Mouse (Mus musculus): ENCODE results near the gene Gm13279. TPM values are rescaled to one million over a fixed set of nuclear protein-coding genes. Genes with fewer than 3 reads are reported as not detected.

Gene Gm13279
- polyA plus RNA-seq (2015; fragmentation: Illumina TruSeq; extraction: RNeasy Lipid Tissue Mini Kit (QIAGEN cat#74804); ENCODE audit: low read depth, low replicate concordance): not detected

GRCm38 (mm10) chr4:88797097-88797496 lies at the start of gene Gm13279:
Gene Gm13279, plus strand, starts transcription at chr4:88797397.

GRCm38 (mm10) chr4:88754818-88755340 lies 42.3 kb upstream of the Gm13279 start, which contains the start of gene Gm13271:
Gene Gm13271, plus strand, starts transcription at chr4:88754868.

GRCm38 (mm10) chr4:88759610-88760268 lies 37.5 kb upstream of the Gm13279 start, which contains the start of gene Gm13283:
Gene Gm13283, plus strand, starts transcription at chr4:88760119.

GRCm38 (mm10) chr4:88773534-88773933 lies 23.7 kb upstream of the Gm13279 start, which contains the start of gene Gm13290:
Gene Gm13290, plus strand, starts transcription at chr4:88773834.

GRCm38 (mm10) chr4:88776622-88777021 lies 20.6 kb upstream of the Gm13279 start, which contains the start of gene Gm13289:
Gene Gm13289, plus strand, starts transcription at chr4:88776922.

GRCm38 (mm10) chr4:88779550-88779949 lies 17.6 kb upstream of the Gm13279 start, which contains the start of gene Gm13272:
Gene Gm13272, plus strand, starts transcription at chr4:88779850.

GRCm38 (mm10) chr4:88781831-88782230 lies 15.4 kb upstream of the Gm13279 start, which contains the start of gene Ifnz:
Gene Ifnz, plus strand, starts transcription at chr4:88782131.

GRCm38 (mm10) chr4:88785409-88785808 lies 11.8 kb upstream of the Gm13279 start, which contains the start of gene Gm13276:
Gene Gm13276, plus strand, starts transcription at chr4:88785709.

GRCm38 (mm10) chr4:88788402-88788801 lies 8.8 kb upstream of the Gm13279 start, which contains the start of gene Gm13277:
Gene Gm13277, plus strand, starts transcription at chr4:88788632.

GRCm38 (mm10) chr4:88791250-88791649 lies 5.9 kb upstream of the Gm13279 start, which contains the start of gene Gm13278:
Gene Gm13278, plus strand, starts transcription at chr4:88791550.

GRCm38 (mm10) chr4:88793936-88794675 lies 3.1 kb upstream of the Gm13279 start, which contains the start of gene Gm13275:
Gene Gm13275, plus strand, starts transcription at chr4:88794487.

GRCm38 (mm10) chr4:88799365-88799764 lies 2.2 kb downstream of the Gm13279 start, which contains the start of gene Gm13285:
Gene Gm13285, plus strand, starts transcription at chr4:88799665.

GRCm38 (mm10) chr4:88802954-88803353 lies 5.8 kb downstream of the Gm13279 start, which contains the start of gene Gm13287:
Gene Gm13287, plus strand, starts transcription at chr4:88803254.

GRCm38 (mm10) chr4:88805231-88805630 lies 8.0 kb downstream of the Gm13279 start, which contains the start of gene Gm13288:
Gene Gm13288, plus strand, starts transcription at chr4:88805531.

GRCm38 (mm10) chr4:88815928-88816327 lies 18.7 kb downstream of the Gm13279 start, which contains the start of gene Ifna7:
Gene Ifna7, plus strand, starts transcription at chr4:88816228.

GRCm38 (mm10) chr4:88819659-88820058 lies 22.5 kb downstream of the Gm13279 start, which contains the start of gene Ifna11:
Gene Ifna11, plus strand, starts transcription at chr4:88819959.

GRCm38 (mm10) chr4:88827116-88827515 lies 29.9 kb downstream of the Gm13279 start, which contains the start of gene Ifna6:
Gene Ifna6, plus strand, starts transcription at chr4:88827416.

GRCm38 (mm10) chr4:88835225-88835624 lies 38.0 kb downstream of the Gm13279 start, which contains the start of gene Ifna5:
Gene Ifna5, plus strand, starts transcription at chr4:88835525.

GRCm38 (mm10) chr4:88841438-88841911 lies 44.3 kb downstream of the Gm13279 start, which contains the start of gene Ifna4:
Gene Ifna4, plus strand, starts transcription at chr4:88841861.

Data from brain, adult 10 weeks (tissue).